Mouse (Mus musculus) liver, adult (tissue): Measurements from ENCODE around the gene Hspa2.

Source experiments
- GATA4 ChIP-seq: IDR thresholded peaks from 2 replicates; pipeline ENCODE4 v1.6.1; 2014; ENCODE audit warnings: mild to moderate bottlenecking, low read length; ENCODE audit not compliant: insufficient replicate concordance

Gene Hspa2

GRCm38 (mm10) chr12:76372881-76373818 is 30.8 kb upstream of the Hspa2 start:
- TF ChIP-seq GATA4 = no peak

DNA sequence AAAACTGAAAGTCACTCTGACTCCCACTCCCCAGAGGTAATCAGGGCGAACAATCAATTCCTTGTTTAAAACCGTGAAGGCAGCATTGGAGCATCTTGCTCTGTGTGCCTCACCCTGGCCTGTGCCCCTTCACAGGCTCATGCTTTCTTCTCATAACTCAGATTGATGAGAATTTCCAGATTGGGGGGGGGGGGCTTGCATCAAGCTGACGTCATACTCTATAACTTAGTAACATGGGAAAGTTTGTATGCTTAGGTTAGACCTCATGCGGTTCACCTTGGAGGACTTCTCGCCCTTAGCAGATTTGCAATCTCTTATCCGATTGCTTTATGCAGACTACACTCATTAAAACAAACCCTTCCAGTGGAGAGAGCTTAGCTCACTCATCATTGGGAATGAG is 30.0 kb upstream of the Hspa2 start:
- no peak for TF ChIP-seq GATA4

GRCm38 (mm10) chr12:76374911-76375310 is 29.1 kb upstream of the Hspa2 start:
- no peak for TF ChIP-seq GATA4

DNA sequence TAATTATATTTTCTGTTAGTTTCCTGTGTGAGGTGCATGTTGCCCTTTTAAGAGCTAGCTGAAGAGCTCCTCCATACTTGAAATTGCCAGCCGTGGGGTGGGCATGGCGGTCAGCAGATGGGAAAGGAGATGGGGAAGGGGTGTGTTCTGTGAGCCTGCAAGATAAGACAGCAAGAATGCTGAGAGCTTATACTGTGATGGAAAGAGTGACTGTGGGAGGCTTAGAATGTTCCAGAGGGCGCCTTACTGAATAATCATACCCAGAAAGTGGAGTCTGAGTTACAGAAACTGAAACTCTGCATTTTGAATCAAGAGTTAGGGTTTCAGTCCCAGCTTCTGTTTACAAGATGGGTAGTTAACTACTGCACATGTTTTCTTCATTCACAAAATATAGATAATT is 28.5 kb upstream of the Hspa2 start:
- TF ChIP-seq GATA4 = no peak

DNA sequence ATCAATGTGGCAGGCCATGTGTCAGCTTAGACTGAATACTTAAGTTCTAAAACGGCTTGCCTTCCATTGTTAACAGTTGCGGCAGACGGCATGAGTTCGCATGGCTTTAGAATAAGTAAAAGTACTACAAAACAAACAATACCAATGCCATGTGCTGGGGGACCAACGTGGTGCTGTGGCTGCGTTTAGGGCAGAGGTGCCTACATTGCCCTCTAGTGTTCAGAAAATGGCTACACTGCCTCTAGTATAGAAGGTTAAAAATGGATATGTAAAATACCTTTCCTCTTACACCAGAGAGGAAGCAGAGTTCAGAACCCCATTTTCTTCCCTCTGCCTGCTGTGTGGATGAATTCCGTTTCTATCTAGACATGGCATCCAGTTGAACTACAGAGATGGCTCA is 27.3 kb upstream of the Hspa2 start:
- no peak for TF ChIP-seq GATA4

DNA sequence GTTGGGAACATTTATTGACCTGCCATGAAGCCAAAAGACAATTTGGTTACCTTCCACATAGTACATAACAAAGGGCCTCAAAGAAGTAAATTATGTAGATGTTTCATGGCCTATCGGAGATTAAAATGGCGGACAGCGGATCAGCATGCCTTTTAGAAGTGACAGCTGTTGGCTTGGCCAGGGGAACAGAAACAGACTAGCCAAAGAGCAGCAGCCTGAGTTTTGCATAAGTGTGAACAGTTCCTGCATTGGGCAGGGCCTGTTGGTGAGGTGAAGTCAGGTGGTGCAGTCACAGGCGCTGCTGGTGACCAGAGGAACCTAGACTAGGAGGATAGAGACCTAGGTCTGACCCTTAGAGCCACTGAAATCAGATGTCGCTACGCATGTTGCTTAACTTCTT is 26.9 kb upstream of the Hspa2 start:
- TF ChIP-seq GATA4 = no peak

- TF ChIP-seq GATA4 = no peak
These were observed 26.2 kb upstream of the Hspa2 start for GRCm38 (mm10) chr12:76377726-76378125.

DNA sequence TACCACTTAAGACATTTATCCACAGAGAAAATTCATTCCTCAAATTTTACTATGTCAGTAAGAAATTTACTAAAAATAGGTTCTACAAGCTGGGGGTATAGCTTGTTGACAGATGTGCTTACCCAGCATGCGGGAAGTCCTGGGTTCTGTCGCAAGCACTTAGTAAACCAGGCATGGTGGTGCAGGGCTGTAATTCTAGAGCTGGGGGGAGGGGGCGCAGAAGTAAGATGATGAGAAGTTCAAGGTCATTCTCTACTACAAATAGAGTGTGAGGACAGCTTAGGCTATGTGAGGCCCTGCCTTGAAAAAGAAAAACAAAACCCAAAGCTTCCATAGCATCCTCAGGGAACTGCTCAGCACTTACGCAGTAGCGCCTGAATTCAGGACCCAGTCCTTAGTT is 25.4 kb upstream of the Hspa2 start:
- TF ChIP-seq GATA4 = no peak

DNA sequence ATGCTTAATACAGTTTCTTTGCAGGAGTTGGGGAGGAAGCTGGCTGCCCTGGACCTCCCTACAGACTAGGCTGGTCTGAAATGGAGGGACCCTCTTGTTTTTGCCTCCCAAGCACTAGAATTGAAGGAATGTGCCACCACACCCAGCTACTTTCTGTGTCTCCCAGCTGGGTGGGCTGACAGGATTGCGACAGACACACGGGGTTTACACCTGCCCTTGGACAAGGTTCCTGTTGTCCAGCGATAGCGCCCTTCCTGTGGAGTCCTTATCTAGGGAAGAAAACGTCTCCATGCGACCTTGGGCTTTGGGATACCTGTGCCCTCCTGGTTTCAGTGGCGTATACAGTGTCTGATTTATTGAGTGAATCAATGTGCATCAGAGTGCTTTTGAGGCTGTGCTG is 23.8 kb upstream of the Hspa2 start:
- TF ChIP-seq GATA4 = no peak

DNA sequence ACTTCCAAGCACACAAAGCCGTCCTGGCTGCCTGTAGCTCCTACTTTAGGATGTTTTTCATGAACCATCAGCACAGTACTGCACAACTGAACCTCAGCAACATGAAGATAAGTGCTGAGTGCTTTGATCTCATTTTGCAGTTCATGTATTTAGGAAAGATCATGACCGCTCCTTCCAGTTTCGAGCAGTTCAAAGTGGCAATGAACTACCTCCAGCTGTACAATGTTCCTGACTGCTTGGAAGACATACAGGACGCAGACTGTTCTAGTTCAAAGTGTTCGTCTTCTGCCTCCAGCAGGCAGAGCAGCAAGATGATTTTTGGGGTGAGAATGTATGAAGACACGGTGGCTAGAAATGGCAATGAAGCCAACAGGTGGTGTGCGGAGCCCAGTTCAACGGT is 18.6 kb upstream of the Hspa2 start:
- no peak for TF ChIP-seq GATA4

GRCm38 (mm10) chr12:76388794-76389193 is 15.2 kb upstream of the Hspa2 start:
- no peak for TF ChIP-seq GATA4

DNA sequence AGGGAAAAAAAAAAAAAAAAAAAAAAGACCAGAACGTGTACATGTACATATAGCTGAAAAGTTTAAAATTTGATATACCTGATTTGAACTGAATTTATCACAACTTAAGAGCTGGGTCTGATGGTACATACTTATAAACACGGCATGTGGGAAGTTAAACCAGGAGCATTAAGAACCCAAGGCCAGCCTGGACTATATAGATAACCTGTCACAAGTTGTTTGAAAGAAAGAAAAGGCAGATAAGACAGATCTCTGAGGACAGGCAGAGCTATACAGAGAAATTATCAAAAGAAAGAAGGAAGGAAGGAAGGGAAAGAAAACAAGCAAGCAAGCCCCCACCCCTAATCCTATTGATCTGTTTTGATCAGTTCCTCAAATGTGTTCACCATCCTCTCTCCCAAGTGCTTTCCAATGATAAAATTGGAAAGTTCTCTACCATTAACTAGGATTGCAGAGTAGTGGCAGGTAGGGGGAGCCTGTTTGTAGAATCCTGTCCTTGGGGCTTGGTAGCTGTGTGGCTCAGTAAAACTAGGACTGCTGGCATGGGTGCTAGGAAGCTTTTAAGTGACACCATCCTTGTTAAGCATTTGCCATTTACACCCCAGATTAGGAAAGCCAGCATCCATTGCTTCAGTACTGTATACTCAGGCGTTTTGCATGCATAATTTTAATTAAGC is 12.2 kb upstream of the Hspa2 start:
- no peak for TF ChIP-seq GATA4

- TF ChIP-seq GATA4 = no peak
These were observed 11.0 kb upstream of the Hspa2 start for GRCm38 (mm10) chr12:76392979-76393378.

- no peak for TF ChIP-seq GATA4
These were observed 6.7 kb upstream of the Hspa2 start for GRCm38 (mm10) chr12:76397281-76397680.

- TF ChIP-seq GATA4 = no peak
These were observed 2.3 kb upstream of the Hspa2 start for GRCm38 (mm10) chr12:76401674-76402073.
